Mouse (Mus musculus) hindbrain, embryonic 15.5 days (tissue): ENCODE results near the gene AC140267.1. TPM values are rescaled to one million over a fixed set of nuclear protein-coding genes. Genes with fewer than 3 reads are reported as not detected.

Experiments
- ATAC-seq: fragments of 200-750 bp; cut with Nextera tagmentation; 2 replicates; pipeline ENCODE4 v1.8.0; 2017; ENCODE audit warnings: low read depth, moderate number of reproducible peaks, moderate TSS enrichment; ENCODE audit not compliant: low FRiP score
- H3K27ac ChIP-seq: fragments of 300-500 bp; sonication (generic); replicated peaks from 2 replicates; pipeline ENCODE4 v1.5.1; 2015; ENCODE audit warnings: mild to moderate bottlenecking, inconsistent platforms
- H3K27me3 ChIP-seq: fragments of 300-500 bp; sonication (generic); 2 replicates; pipeline ENCODE4 v1.6.1; 2015; ENCODE audit warnings: control low read depth, inconsistent platforms
- H3K36me3 ChIP-seq: fragments of 300-500 bp; sonication (generic); 2 replicates; pipeline ENCODE4 v1.6.1; 2015; ENCODE audit warnings: control low read depth, inconsistent platforms
- H3K4me1 ChIP-seq: fragments of 300-500 bp; sonication (generic); replicated peaks from 2 replicates; pipeline ENCODE4 v1.6.1; 2015; ENCODE audit warnings: control low read depth, inconsistent platforms
- H3K4me2 ChIP-seq: fragments of 300-500 bp; sonication (generic); 2 replicates; pipeline ENCODE4 v1.6.1; 2015; ENCODE audit warnings: moderate library complexity, mild to moderate bottlenecking, inconsistent platforms
- H3K4me3 ChIP-seq: fragments of 300-500 bp; sonication (generic); 2 replicates; pipeline ENCODE4 v1.5.1; 2015; ENCODE audit warnings: mild to moderate bottlenecking, inconsistent platforms
- H3K9ac ChIP-seq: fragments of 300-500 bp; sonication (generic); 2 replicates; pipeline ENCODE4 v1.6.1; 2015; ENCODE audit warnings: inconsistent platforms
- H3K9me3 ChIP-seq: fragments of 300-500 bp; sonication (generic); 2 replicates; pipeline ENCODE4 v1.6.1; 2016; ENCODE audit warnings: control low read depth, inconsistent platforms
- WGBS: fragments of 180-500 bp; shearing (Covaris S2); methylation state at CpG from one replicate; pipeline ENCODE4 v1.1.7; 2015; 5-methylcytosine and 5-hydroxymethylcytosine counted together
- polyA plus RNA-seq: library from polyadenylated mRNA; unstranded; fragments of >200 nt; fragmentation: Nextera tagmentation; extraction: Ambion mirVana; gene quantifications from 2 replicates; pipeline ENCODE4 v1.2.1, GENCODE M21; 2015

The AC140267.1 gene
- not detected in 2 replicates for polyA plus RNA-seq

GRCm38 (mm10) chr15:80235535-80235934 is at the start of gene AC140267.1:
AC140267.1 (plus strand) TSS chr15:80235835.
- Histone ChIP-seq H3K4me1 (peaks cover 16% of the 10 kb centered on the region), H3K27me3 (no peaks in the 10 kb centered on the region), H3K36me3 (peaks cover 28% of the 10 kb centered on the region), H3K4me3 (peak within 1 kb of the TSS; percentile 73), H3K4me2 (peak within 1 kb of the TSS; percentile 84), H3K27ac (no peak within 1 kb of the TSS), H3K9ac (peak within 1 kb of the TSS; percentile 81), H3K9me3 (no peaks in the 10 kb centered on the region)
- no peak for ATAC-seq
- 97% methylated on average over 9 of the region's 9 CpGs for WGBS

GRCm38 (mm10) chr15:80188927-80189326 is 46.7 kb upstream of the AC140267.1 start:
- no peak for ATAC-seq
- Histone ChIP-seq H3K9me3 (no peaks in the 10 kb centered on the region), H3K27me3 (no peaks in the 10 kb centered on the region), H3K4me3 (no peak overlapping the region), H3K36me3 (no peaks in the 10 kb centered on the region), H3K4me2 (no peak overlapping the region), H3K9ac (no peak overlapping the region), H3K4me1 (peaks cover 9% of the 10 kb centered on the region), H3K27ac (no peak overlapping the region)
- 83% methylated on average over 5 of the region's 5 CpGs for WGBS

- Histone ChIP-seq H3K4me2 (no peak overlapping the region), H3K9me3 (no peaks in the 10 kb centered on the region), H3K9ac (no peak overlapping the region), H3K4me1 (peaks cover 14% of the 10 kb centered on the region), H3K27ac (no peak overlapping the region), H3K4me3 (no peak overlapping the region), H3K36me3 (no peaks in the 10 kb centered on the region), H3K27me3 (no peaks in the 10 kb centered on the region)
- WGBS, result 66% methylated on average over 4 of the region's 4 CpGs
- ATAC-seq, result no peak
Measured at GRCm38 (mm10) chr15:80190075-80190474, 45.6 kb upstream of the AC140267.1 start.

- no peaks in the 10 kb centered on the region for H3K27me3 ChIP-seq
- WGBS, result 66% methylated on average over 8 of the region's 8 CpGs
- H3K9me3 ChIP-seq, result no peaks in the 10 kb centered on the region
- ATAC-seq, result no peak
- no peak overlapping the region for H3K4me2 ChIP-seq
- H3K4me1 ChIP-seq, result peaks cover 14% of the 10 kb centered on the region
- H3K9ac ChIP-seq, result no peak overlapping the region
- H3K4me3 ChIP-seq, result no peak overlapping the region
- H3K36me3 ChIP-seq, result no peaks in the 10 kb centered on the region
- no peak overlapping the region for H3K27ac ChIP-seq
Measured at GRCm38 (mm10) chr15:80191585-80192245, 43.9 kb upstream of the AC140267.1 start.

- peaks cover 14% of the 10 kb centered on the region for H3K4me1 ChIP-seq
- H3K9ac ChIP-seq, result no peak overlapping the region
- H3K9me3 ChIP-seq, result no peaks in the 10 kb centered on the region
- H3K4me2 ChIP-seq, result no peak overlapping the region
- no peaks in the 10 kb centered on the region for H3K36me3 ChIP-seq
- no peak overlapping the region for H3K4me3 ChIP-seq
- ATAC-seq, result no peak
- H3K27me3 ChIP-seq, result no peaks in the 10 kb centered on the region
- H3K27ac ChIP-seq, result no peak overlapping the region
- 93% methylated on average over 6 of the region's 6 CpGs for WGBS
Measured at GRCm38 (mm10) chr15:80192246-80192585, 43.4 kb upstream of the AC140267.1 start.

GRCm38 (mm10) chr15:80192847-80193246 is 42.8 kb upstream of the AC140267.1 start:
- no peak overlapping the region for H3K4me3 ChIP-seq
- no peak overlapping the region for H3K27ac ChIP-seq
- H3K36me3 ChIP-seq, result no peaks in the 10 kb centered on the region
- H3K9ac ChIP-seq, result no peak overlapping the region
- no peaks in the 10 kb centered on the region for H3K9me3 ChIP-seq
- no peaks in the 10 kb centered on the region for H3K27me3 ChIP-seq
- peaks cover 14% of the 10 kb centered on the region for H3K4me1 ChIP-seq
- no peak for ATAC-seq
- no peak overlapping the region for H3K4me2 ChIP-seq
- 92% methylated on average over 7 of the region's 7 CpGs for WGBS

GRCm38 (mm10) chr15:80199556-80199955 is 36.1 kb upstream of the AC140267.1 start:
- Histone ChIP-seq H3K9me3 (no peaks in the 10 kb centered on the region), H3K4me3 (no peak overlapping the region), H3K27me3 (no peaks in the 10 kb centered on the region), H3K9ac (no peak overlapping the region), H3K27ac (no peak overlapping the region), H3K4me2 (no peak overlapping the region), H3K4me1 (no peaks in the 10 kb centered on the region), H3K36me3 (no peaks in the 10 kb centered on the region)
- ATAC-seq, result no peak
- 57% methylated on average over 2 of the region's 2 CpGs for WGBS

GRCm38 (mm10) chr15:80202111-80202775 is 33.4 kb upstream of the AC140267.1 start:
- 0 out of 2 replicates have a peak, but pooled peaks cover 2% of the 10 kb centered on the region for H3K36me3 ChIP-seq
- no peak overlapping the region for H3K4me3 ChIP-seq
- 80% methylated on average over 6 of the region's 6 CpGs for WGBS
- H3K27ac ChIP-seq, result no peak overlapping the region
- H3K27me3 ChIP-seq, result no peaks in the 10 kb centered on the region
- no peaks in the 10 kb centered on the region for H3K9me3 ChIP-seq
- no peaks in the 10 kb centered on the region for H3K4me1 ChIP-seq
- H3K4me2 ChIP-seq, result no peak overlapping the region
- no peak overlapping the region for H3K9ac ChIP-seq
- ATAC-seq, result no peak

- Histone ChIP-seq H3K27ac (no peak overlapping the region), H3K4me2 (no peak overlapping the region), H3K4me3 (no peak overlapping the region), H3K27me3 (no peaks in the 10 kb centered on the region), H3K9me3 (no peaks in the 10 kb centered on the region), H3K36me3 (0 out of 2 replicates have a peak, but pooled peaks cover 2% of the 10 kb centered on the region), H3K4me1 (no peaks in the 10 kb centered on the region; the same call in 1 of the 2 replicates), H3K9ac (no peak overlapping the region)
- ATAC-seq, result no peak
- 38% methylated on average over 4 of the region's 4 CpGs for WGBS
Measured at GRCm38 (mm10) chr15:80203406-80203805, 32.2 kb upstream of the AC140267.1 start.

- Histone ChIP-seq H3K27ac (no peak overlapping the region), H3K9me3 (no peaks in the 10 kb centered on the region), H3K27me3 (no peaks in the 10 kb centered on the region), H3K36me3 (peaks cover 4% of the 10 kb centered on the region), H3K4me2 (no peak overlapping the region), H3K4me1 (no peaks in the 10 kb centered on the region; the same call in 1 of the 2 replicates), H3K4me3 (no peak overlapping the region), H3K9ac (no peak overlapping the region)
- 89% methylated on average over 3 of the region's 3 CpGs for WGBS
- no peak for ATAC-seq
Measured at GRCm38 (mm10) chr15:80206057-80206565, 29.5 kb upstream of the AC140267.1 start.

GRCm38 (mm10) chr15:80208446-80208845 is 27.2 kb upstream of the AC140267.1 start:
- Histone ChIP-seq H3K27ac (no peak overlapping the region), H3K36me3 (peaks cover 22% of the 10 kb centered on the region), H3K4me3 (no peak overlapping the region), H3K4me1 (no peaks in the 10 kb centered on the region; the same call in 1 of the 2 replicates), H3K9me3 (no peaks in the 10 kb centered on the region), H3K27me3 (no peaks in the 10 kb centered on the region), H3K4me2 (no peak overlapping the region), H3K9ac (no peak overlapping the region)
- 23% methylated on average over 4 of the region's 4 CpGs for WGBS
- ATAC-seq, result no peak

GRCm38 (mm10) chr15:80213688-80214087 is 21.9 kb upstream of the AC140267.1 start:
- no peaks in the 10 kb centered on the region for H3K27me3 ChIP-seq
- ATAC-seq, result no peak
- no peak overlapping the region for H3K4me2 ChIP-seq
- no peak overlapping the region for H3K9ac ChIP-seq
- no peak overlapping the region for H3K4me3 ChIP-seq
- H3K9me3 ChIP-seq, result no peaks in the 10 kb centered on the region
- H3K4me1 ChIP-seq, result no peaks in the 10 kb centered on the region
- H3K36me3 ChIP-seq, result peaks cover 20% of the 10 kb centered on the region
- no peak overlapping the region for H3K27ac ChIP-seq
